Mouse (Mus musculus) neural tube, embryonic 11.5 days (tissue): ENCODE data around the gene Ndufaf8. TPM values are rescaled to one million over a fixed set of nuclear protein-coding genes. Genes with fewer than 3 reads are reported as not detected.

ENCODE experiments used
- ATAC-seq: fragments of 200-750 bp; cut with Nextera tagmentation; 2 replicates; pipeline ENCODE4 v1.8.0; 2017; ENCODE audit warnings: moderate number of reproducible peaks, mild to moderate bottlenecking, moderate TSS enrichment, moderate library complexity; ENCODE audit not compliant: insufficient read depth, low FRiP score, low TSS enrichment
- DNase-seq: peaks from one replicate; pipeline ENCODE4 v3.0.0-alpha.2; 2015; ENCODE audit warnings: low spot score
- H3K27ac ChIP-seq: fragments of 300-500 bp; sonication (generic); 2 replicates; pipeline ENCODE4 v1.5.1; 2014; ENCODE audit warnings: low read depth, mild to moderate bottlenecking, low read length
- H3K27me3 ChIP-seq: fragments of 300-500 bp; sonication (generic); 2 replicates; pipeline ENCODE4 v1.6.1; 2014; ENCODE audit warnings: mild to moderate bottlenecking, low read length, mixed read lengths; ENCODE audit not compliant: control insufficient read depth, insufficient read depth
- H3K36me3 ChIP-seq: fragments of 300-500 bp; sonication (generic); 2 replicates; pipeline ENCODE4 v1.6.1; 2014; ENCODE audit warnings: mild to moderate bottlenecking, low read length, moderate library complexity, mixed read lengths; ENCODE audit not compliant: control insufficient read depth, insufficient read depth
- H3K4me1 ChIP-seq: fragments of 300-500 bp; sonication (generic); 2 replicates; pipeline ENCODE4 v1.6.1; 2014; ENCODE audit warnings: low read length, mixed read lengths; ENCODE audit not compliant: control insufficient read depth, insufficient read depth
- H3K4me2 ChIP-seq: fragments of 300-500 bp; sonication (generic); 2 replicates; pipeline ENCODE4 v1.6.1; 2014; ENCODE audit warnings: low read depth, mild to moderate bottlenecking, moderate library complexity
- H3K4me3 ChIP-seq: fragments of 300-500 bp; sonication (generic); 2 replicates; pipeline ENCODE4 v1.5.1; 2014; ENCODE audit warnings: low read depth, low read length
- H3K9ac ChIP-seq: fragments of 300-500 bp; sonication (generic); 2 replicates; pipeline ENCODE4 v1.6.1; 2014; ENCODE audit warnings: mild to moderate bottlenecking, low read length
- H3K9me3 ChIP-seq: fragments of 300-500 bp; sonication (generic); 2 replicates; pipeline ENCODE4 v1.6.1; 2016; ENCODE audit warnings: low read length; ENCODE audit not compliant: control insufficient read depth
- WGBS: fragments of 180-500 bp; shearing (Covaris S2); extraction: QIAGEN DNeasy Blood & Tissue Kit; methylation state at CpG from one replicate; pipeline ENCODE4 v1.1.7; 2014; 5-methylcytosine and 5-hydroxymethylcytosine counted together
- microRNA-seq: library from miRNA; unstranded; fragments of <30 nt; microRNA quantifications from one replicate; pipeline ENCODE4, GENCODE M21; 2016
- polyA plus RNA-seq: library from polyadenylated mRNA; unstranded; fragments of >200 nt; fragmentation: Nextera tagmentation; extraction: Ambion mirVana; gene quantifications from 2 replicates; pipeline ENCODE4 v1.2.1, GENCODE M21; 2014

The Ndufaf8 gene
- polyA plus RNA-seq, 1 experiment from 2014 or later = 65.7 TPM

- Histone ChIP-seq H3K36me3 (no peaks in the 10 kb centered on the region), H3K4me2 (no peak overlapping the region), H3K9ac (no peak overlapping the region), H3K4me3 (no peak overlapping the region), H3K27me3 (no peaks in the 10 kb centered on the region), H3K27ac (no peak overlapping the region), H3K4me1 (peaks cover 7% of the 10 kb centered on the region), H3K9me3 (no peaks in the 10 kb centered on the region)
- ATAC-seq (no peak), DNase-seq (no peak)
- 92% methylated on average over 8 of the region's 8 CpGs for WGBS
Measured at GRCm38 (mm10) chr11:120148201-120148855, 49.6 kb downstream of the Ndufaf8 start.

GRCm38 (mm10) chr11:120149510-120150200, 50.9 kb downstream of the Ndufaf8 start:
- 60% methylated on average over 6 of the region's 6 CpGs for WGBS
- Histone ChIP-seq H3K9me3 (no peaks in the 10 kb centered on the region), H3K27me3 (no peaks in the 10 kb centered on the region), H3K9ac (peak overlapping the region; percentile 15), H3K4me3 (peak overlapping the region; percentile 73), H3K4me2 (peak overlapping the region; percentile 79), H3K36me3 (no peaks in the 10 kb centered on the region), H3K4me1 (peaks cover 7% of the 10 kb centered on the region), H3K27ac (no peak overlapping the region)
- DNase-seq (no peak), ATAC-seq (no peak)

Small RNA genes within 50 kb of the gene (microRNA-seq; reads per million reads assigned to microRNA genes)
- gene Gm25948 = not detected

Other genes with a start within 250 kb of the Ndufaf8 start
- gene Chmp6, start 185.5 kb upstream of the Ndufaf8 start, polyA plus RNA-seq = 89.6 and 92.1 TPM in 2 replicates
- gene Baiap2, start 156.2 kb upstream of the Ndufaf8 start, polyA plus RNA-seq = 11.9 and 12.6 TPM in 2 replicates
- gene Aatk, start 51.8 kb upstream of the Ndufaf8 start, polyA plus RNA-seq = 3.0 and 5.1 TPM in 2 replicates
- 28.4 and 32.2 TPM in 2 replicates for gene Cep131, start 12.1 kb upstream of the Ndufaf8 start, polyA plus RNA-seq
- 16.9 and 18.8 TPM in 2 replicates for gene Tepsin, start 197 bp upstream of the Ndufaf8 start, polyA plus RNA-seq
- gene Slc38a10, start 52.4 kb downstream of the Ndufaf8 start, polyA plus RNA-seq = 74.2 and 79.1 TPM in 2 replicates
- 19.7 and 22.7 TPM in 2 replicates for gene Bahcc1, start 134.0 kb downstream of the Ndufaf8 start, polyA plus RNA-seq
- 3,675 and 3,804 TPM in 2 replicates for gene Actg1, start 249.6 kb downstream of the Ndufaf8 start, polyA plus RNA-seq